Mouse (Mus musculus): Measurements from ENCODE around the gene Gmip. TPM values are rescaled to one million over a fixed set of nuclear protein-coding genes. Genes with fewer than 3 reads are reported as not detected.

The Gmip gene
- total RNA-seq, 2 experiments from 2014 or later = 15.8 to 17.5 TPM

DNA sequence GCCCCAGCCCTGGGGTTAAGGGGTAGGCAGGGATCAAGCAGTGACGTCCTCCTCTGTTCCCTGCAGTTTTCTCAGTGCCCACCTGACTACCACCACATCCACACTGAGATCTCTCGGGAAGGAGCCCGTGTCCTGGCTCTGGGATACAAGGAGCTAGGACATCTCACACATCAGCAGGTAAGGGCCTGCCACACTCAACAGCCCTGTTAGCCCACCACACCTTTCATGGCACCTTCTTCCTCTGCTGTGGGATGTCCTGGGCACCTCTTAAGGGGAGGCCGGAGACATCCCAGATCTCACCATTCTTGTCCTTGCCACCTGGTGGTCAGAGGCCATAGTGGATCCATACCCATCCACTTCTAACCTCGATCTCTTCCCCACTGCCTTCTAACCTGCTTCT, 8.5 kb upstream of the Gmip start:
- DNase-seq (ENCODE audit: low spot score in 2 of 2) = no peak
- intact Hi-C loops (cut with DNase I) = no loop called here

DNA sequence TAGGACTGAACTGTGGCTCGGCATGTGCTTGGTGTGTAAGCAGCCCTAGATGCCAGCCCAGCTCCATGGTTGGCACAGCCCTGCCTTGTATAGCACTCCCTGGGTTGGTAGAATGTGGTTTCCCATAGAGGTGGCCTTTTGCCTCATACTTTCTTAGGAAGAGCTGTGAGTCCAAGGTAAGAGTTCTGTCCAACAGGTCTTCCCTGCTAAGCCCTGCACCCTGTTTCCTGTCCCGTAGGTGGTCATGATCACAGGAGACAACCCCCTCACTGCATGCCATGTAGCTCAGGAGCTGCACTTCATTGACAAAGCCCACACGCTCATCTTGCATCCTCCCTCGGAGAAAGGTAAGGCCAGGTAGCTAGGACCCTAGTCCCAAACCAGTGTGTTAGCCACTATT, 6.7 kb upstream of the Gmip start:
- DNase-seq (ENCODE audit: low spot score in 2 of 2) = no peak

DNA sequence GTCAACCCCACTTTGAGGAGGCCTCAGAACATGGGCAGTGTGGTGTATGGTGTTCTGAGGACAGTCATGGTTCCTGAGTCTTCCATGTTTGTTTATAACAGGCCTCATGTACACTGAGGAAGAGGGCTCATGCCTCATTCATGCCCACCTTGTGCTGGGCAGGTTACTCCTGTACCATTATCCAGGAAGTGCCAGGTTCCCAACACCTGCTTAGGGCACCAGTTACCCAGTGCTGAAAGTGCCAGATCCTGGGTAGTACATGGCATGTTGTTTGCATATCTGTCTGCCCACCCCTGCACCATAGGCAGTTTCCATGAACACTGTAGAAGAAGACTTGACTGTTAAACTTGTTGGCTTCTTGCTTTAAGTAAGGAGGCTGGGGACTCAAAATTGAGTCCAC, 6.3 kb upstream of the Gmip start:
- intact Hi-C loops (cut with DNase I) = no loop called here
- DNase-seq (ENCODE audit: low spot score in 2 of 2) = no peak

More for the DNA sequence above, 6.7 kb upstream of the Gmip start:
- intact Hi-C loops (cut with DNase I) = no loop called here

DNA sequence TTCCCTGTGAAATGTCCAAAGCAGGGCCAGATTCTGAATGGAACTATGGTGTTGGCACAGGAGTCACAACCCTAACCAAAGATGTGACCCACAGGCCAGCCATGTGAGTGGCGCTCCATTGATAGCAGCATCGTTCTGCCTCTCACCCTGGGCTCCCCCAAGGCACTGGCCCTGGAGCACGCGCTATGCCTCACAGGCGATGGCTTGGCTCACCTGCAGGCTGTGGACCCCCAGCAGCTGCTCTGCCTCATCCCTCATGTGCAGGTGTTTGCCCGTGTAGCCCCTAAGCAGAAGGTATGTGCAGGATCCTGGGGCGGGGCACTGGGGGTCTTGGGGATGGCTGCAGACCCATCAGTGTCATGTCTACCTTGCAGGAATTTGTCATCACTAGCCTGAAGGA, 5.1 kb upstream of the Gmip start:
- DNase-seq (ENCODE audit: low spot score in 2 of 2) = no peak
- intact Hi-C loops (cut with DNase I) = no loop called here

DNA sequence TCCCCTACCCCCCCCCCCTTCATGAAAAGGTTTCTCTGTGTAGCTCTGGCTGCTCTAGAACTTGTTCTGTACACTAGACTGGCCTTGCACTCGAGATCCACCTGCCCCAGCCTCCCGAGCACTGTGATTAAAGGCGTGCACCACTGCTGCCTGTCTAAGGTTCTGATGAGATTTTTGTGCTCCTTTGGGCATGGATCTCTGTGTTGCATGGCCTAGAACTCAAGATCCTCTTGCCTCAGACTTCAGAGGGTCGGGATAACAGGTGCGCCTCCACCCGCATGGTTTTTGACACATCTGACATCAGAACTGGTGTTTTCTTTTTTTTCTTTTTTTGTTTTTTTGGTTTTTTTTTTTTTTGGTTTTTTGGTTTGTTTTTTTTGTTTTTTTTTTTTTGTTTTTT, 3.9 kb upstream of the Gmip start:
- DNase-seq (ENCODE audit: low spot score in 2 of 2) = no peak
- intact Hi-C loops (cut with DNase I) = no loop called here

DNA sequence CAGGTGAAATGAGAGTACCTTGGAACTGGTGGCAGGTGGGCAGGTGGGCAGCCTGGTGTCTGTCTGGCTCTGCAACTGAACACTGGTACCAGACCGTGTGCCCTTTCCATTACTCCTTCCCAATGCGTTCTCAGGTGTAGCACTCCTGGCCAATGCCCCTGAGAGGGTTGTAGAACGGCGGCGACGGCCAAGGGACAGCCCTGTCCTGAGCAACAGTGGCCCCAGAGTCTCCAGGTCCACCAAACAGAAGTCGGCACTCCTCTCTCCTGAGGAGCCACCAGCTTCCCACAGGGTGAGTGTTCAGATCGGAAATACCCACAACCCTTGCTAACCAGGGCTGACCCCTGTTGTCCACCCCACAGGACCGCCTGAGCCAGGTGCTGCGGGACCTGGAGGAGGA, 3.4 kb upstream of the Gmip start:
- DNase-seq (ENCODE audit: low spot score in 2 of 2) = no peak
- intact Hi-C loops (cut with DNase I) = no loop called here

DNA sequence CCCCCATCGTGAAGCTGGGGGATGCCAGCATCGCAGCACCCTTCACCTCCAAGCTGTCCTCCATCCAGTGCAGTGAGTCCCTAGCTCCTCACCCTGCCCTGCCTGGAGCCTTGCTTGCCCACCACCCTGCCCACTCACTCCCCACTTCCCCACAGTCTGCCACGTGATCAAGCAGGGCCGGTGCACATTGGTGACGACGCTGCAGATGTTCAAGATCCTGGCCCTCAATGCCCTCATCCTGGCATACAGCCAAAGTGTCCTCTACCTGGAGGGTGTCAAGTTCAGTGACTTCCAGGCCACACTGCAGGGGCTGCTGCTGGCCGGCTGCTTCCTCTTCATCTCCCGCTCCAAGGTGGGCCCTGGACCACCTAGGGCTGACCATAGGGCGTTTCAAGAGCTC, 3.0 kb upstream of the Gmip start:
- no peak for DNase-seq (ENCODE audit: low spot score in 2 of 2)
- intact Hi-C loops (cut with DNase I) = no loop called here

DNA sequence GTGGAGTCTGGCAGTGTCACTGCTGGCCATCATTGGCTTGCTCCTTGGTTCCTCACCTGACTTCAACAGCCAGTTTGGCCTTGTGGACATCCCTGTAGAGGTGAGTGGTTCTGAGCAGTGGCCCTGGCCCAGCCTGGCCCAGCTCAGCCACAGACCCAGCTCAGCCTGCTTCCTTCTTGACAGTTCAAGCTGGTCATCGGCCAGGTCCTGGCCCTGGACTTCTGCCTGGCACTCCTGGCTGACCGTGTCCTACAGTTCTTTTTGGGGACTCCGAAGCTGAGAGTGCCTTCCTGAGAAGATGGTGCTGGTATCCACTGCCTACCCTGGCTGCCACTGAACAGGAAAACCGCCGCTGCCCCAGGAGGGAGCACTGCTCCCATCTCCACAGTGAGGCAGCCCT, 1.2 kb upstream of the Gmip start:
- no peak for DNase-seq (ENCODE audit: low spot score in 2 of 2)
- intact Hi-C loops (cut with DNase I) = no loop called here

DNA sequence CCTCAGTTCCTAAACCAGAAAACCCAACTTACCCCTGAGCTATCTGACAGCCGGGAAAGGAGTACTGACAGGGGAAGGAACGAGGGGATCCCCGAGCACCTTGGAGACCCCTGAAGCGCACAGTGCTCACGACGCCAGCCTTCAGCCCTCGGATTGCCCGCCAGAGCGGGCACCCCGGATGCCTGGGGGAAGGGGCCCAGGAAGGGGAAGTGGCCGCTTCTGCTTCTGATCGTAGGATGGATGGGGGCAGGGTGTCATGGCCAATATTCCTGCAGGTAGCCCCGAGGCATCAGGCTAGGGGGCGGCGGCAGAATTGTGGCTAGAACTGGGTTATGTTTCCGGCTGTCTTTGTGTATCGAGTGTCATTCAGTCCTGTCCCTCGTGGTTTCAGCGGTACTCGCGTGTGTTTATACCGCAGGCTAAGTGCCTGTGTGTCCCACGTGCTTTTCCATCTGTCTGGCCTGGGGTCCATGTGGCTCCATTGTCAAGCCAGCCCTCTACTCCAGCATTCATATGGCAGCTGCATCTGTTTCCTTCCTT, 455 bp downstream of the Gmip start:
- DNase-seq (ENCODE audit: low spot score in 2 of 2) = no peak
- intact Hi-C loops (cut with DNase I) = no loop called here

DNA sequence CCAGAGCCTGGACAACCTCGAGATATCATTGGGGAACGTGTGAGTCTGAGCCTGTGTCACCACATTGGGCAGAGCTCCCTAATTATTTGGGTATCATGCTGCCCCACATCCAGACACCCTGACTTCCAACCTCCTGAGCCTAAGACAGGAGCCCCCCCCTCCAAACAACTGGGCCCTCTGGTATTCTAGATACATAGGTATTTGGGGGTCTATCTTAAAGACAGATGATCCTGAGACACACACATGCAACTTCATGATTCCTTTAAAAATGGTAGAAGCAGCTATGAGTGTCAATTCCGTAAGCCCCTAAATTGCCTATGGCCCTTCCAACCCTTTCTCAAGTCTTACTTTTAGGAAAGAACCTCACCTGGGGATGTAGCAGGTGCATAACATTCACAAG, 1.3 kb downstream of the Gmip start:
- DNase-seq (ENCODE audit: low spot score in 2 of 2) = no peak
- intact Hi-C loops (cut with DNase I) = no loop called here

DNA sequence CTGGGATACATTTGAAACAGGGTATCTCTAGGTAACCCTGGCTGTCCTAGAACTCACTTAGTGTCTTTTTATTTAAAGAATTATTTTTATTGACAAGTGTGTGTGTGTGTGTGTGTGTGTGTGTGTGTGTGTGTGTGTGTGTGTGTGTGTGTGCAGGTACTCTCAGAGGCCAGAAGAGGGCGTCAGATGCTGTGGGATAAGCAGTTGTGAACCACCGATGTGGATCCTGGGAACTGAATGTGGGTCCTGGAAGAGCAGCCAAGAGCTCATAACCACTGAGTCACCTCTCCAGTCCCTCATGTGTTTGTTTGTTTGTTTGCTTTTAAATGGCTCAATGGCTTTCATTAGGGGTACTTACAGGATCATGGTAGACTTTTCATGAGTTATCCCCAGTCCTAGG, 6.4 kb downstream of the Gmip start:
- DNase-seq (ENCODE audit: low spot score in 2 of 2) = no peak
- intact Hi-C loops (cut with DNase I) = no loop called here

DNA sequence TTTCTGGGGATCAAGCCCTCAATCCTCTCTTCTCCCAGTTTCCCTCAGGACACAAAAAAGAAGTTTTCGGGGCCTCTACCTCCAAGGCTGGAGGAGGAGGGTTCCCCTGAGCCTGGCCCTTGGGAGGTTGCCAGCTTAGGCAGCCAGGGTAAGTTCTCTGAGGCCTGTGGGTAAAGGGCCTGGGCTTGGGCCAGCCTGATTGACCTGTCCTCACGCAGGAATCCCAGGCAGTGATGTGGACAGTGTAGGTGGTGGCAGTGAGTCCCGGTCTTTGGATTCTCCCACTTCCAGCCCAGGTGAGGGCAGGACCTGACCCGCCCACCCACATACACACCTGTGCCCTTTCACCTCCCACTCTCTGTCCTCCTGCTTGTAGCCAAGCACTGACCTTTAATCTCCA, 6.9 kb downstream of the Gmip start:
- intact Hi-C loops (cut with DNase I) = no loop called here
- DNase-seq (ENCODE audit: low spot score in 2 of 2) = no peak

DNA sequence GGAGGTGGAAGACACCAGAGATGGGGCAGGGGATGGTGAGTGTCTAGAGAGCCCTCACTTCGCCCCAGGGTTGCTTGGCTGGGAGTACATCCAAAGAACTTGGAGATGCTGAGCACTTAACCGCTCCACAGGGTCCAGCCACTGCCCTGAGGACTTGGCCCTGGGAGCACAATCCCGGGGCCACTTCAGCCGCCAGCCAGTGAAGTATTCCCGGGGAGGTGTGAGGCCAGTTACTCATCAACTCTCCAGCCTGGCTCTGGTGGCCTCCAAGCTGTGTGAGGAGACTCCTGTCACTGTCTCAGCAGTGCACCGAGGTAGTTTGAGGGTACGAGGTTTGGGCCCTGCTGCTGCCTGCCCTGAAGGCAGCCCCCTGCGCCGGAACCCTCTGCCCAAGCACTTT, 12.0 kb downstream of the Gmip start:
- no peak for DNase-seq (ENCODE audit: low spot score in 2 of 2)
- intact Hi-C loops (cut with DNase I) = no loop called here

DNA sequence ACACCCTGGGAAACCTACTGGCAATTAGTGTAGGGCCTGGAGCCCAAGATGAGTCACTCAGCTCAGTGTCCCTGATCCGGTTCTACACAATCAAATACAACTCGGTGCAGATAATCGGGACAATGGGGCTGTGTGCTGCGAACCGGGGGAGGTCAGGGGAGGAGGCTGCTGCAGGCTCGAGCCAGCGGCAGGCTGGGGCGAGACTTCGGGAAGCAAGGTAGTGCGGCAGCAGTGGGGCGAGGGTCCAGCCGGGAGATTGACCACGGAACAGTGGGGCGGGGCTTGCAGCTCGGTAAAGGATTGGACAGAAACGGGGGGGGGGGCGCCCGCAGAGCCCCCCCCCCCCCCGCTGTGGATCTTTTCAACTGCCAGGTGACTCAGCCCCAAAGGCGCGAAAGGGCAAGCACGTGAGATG, 13.5 kb downstream of the Gmip start:
- DNase-seq (ENCODE audit: low spot score in 2 of 2) = no peak
- intact Hi-C loops (cut with DNase I) = no loop called here

DNA sequence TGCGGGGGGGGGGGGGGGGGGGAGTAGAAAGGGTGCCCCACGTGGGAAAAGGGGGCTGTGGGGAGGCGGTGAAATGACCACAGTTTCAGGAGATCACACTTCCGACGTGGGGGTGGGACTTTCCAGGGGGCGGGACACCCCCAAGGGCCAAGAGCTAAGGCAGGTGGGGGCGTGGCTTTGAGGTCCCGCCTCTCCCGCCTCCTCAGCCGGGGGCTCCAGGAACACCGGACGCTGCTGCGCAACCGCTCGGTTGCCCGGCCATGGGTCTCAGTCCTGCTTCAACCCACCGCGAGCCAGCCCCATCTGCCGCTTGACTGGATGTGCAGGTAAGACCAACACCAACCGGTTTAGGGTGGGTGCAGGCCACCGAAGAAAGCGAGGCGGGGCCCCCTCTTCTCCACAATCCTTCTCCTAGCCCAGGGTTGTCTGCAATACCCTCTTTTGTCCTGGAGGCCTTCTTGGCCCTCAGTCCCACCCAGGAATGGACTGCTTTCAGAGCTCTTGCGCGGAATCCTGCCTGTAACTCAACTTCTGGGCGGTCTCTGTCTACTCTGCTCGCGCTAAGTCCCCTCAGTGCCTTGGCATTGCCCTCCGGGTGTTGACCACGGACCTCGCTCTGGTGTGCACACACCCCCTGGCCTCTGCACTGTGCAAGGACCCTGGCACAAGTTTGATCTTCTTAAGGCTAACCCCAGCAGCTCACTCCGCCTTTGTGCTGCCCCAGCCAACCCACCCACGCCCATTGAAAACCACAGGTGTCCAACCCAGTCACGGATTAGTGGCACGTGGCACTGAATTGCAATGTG, 14.1 kb downstream of the Gmip start, which contains the start of gene Lpar2:
Gene Lpar2 (plus strand): TSS at position 44 of the 806 bp plus-strand sequence.
- DNase-seq (ENCODE audit: low spot score in 2 of 2) = peak in 1 of 2 experiments; percentile 30
- intact Hi-C loops (cut with DNase I) = no loop called here

DNA sequence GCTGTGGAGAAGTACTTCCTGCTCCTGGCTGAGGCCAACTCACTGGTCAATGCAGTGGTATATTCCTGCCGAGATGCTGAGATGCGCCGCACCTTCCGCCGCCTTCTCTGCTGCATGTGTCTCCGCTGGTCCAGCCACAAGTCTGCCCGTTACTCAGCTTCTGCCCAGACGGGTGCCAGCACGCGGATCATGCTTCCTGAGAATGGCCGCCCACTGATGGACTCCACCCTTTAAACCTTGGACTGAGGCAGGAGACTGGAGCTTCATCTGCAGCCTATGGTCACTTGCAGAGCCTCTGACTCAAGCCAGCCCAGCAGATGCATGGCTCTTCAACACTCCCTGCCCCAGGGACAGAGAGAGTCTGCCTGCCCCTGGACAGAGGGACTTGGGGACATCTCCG, 17.9 kb downstream of the Gmip start:
- intact Hi-C loops (cut with DNase I) = no loop called here

DNA sequence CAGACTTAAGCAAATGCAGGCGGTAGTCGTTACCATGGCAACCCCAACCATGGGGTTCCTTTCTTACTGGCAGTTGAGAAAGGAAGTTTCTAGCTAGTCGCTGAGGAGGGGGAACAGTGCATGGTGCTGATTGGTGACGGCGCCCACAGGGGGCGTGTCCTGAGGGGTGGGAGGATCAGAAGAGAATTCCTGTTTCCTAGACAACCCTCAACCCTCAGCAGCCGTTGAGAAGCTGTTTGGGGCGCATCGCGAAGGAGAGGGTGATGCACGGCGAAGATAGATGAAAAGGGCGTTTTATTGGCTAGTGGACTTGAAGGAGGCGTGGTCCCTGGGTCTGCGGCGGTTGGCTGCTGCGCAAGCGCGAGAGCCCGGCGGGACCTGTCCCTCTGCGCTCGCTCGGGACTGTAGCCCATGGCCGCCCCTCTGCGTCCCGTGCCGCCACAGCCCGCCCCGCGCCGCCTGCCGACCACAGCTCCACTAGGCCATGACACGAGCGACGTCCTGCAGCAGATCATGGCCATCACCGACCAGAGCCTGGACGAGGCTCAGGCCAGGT, 23.9 kb downstream of the Gmip start, which contains the start of gene Pbx4:
Gene Pbx4 (plus strand): TSS at position 194 of the 556 bp plus-strand sequence.
- peak; percentile 95 to 98 for DNase-seq (ENCODE audit: low spot score in 2 of 2)
- intact Hi-C loops (cut with DNase I) = no loop called here

More for the DNA sequence above, 17.9 kb downstream of the Gmip start:
- no peak for DNase-seq (ENCODE audit: low spot score in 2 of 2)

DNA sequence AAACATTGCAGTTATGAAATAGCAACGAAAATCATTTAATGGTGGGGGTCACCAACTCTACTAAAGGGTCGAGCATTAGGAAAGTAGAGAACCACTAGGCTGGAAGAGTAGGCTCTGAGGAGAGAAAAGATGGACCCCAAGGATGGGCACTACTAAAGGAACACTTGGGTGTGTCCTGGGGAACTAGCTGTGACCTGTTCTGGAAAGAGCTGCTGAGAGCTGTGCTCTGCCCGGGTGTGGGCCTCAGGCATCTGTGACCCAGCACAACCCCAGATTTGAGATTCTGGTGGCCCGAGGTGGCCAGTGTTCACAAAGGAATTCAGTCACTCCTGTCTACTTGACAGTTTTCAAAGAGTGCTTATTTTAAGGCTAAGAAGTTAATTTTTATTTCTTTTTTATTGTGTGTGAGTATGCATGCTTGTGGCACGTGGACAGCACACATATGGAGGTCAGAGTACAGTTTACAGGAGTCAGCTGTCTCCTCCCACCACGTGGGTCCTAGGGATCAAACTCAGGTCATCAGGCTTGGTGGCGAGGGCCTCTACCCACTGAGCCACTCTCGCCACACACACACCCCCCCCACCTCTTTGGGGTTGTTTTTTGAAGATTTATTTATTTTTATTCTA, 28.7 kb downstream of the Gmip start:
- intact Hi-C loops (cut with DNase I) = no loop called here
- no peak for DNase-seq (ENCODE audit: low spot score in 2 of 2)

DNA sequence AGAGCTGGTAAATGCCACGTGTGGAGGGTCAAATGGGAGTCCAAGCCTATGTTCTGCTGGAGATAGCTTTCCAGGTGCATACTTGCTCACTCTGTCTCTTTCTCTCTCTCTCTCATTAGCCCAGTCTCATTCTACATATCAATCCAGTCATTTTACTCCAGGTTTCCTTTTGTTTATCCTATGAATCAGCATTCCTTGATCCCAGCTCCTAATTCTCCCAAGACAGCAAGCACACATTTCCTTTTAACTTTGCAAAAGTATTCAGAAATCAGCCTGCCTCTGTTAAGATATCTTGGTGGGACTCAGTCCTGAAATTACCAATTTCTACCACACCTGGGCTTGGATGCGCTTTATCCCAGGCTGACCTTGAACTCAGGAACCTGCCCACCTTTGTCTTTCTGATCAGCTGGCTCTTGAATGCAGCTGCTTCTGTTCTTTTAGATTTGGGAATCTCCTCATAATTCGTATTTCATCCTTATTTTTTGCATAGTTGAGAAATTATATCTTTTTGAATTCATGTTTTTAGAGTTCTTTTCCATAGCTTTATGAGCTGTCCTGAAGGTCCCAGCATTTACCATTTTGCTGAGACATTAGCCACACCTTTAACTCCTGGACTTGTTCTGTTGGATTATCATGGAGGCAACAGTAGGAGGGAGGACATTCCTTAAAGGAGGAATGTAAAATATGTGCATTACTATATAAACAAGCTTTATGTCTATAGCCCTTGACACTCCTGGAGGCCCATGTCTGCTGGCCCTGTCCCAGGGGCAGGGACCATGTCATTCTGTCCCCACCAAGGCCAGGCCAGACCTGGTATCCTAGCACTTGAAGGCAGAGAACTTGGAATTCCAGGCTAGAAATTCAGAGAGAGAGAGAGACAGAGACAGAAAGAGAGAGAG, 38.9 kb downstream of the Gmip start:
- intact Hi-C loops (cut with DNase I) = no loop called here
- no peak for DNase-seq (ENCODE audit: low spot score in 2 of 2)

DNA sequence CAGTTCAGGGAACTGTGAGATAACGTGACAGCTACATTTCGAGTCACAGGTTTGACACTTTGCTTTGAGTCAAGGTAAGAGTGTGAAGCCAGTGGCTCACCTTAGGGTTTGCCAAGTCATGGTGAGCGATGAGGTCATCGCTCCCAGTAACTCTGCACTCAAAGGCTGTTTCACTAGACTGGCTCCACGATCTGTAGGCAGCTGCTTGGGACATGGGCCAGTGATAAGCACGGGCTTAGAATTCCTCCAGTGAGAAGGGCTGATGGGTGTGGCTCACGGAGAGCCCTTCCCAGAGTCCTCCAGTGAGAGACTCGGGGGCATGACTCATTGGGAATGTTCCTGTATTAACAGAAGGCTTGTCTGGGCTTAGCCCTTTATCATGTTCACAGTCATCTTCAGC, 40.5 kb downstream of the Gmip start:
- no peak for DNase-seq (ENCODE audit: low spot score in 2 of 2)
- intact Hi-C loops (cut with DNase I) = no loop called here
